8 mouse cellular contexts compared by ENCODE assay signal in the genomic region with DNA sequence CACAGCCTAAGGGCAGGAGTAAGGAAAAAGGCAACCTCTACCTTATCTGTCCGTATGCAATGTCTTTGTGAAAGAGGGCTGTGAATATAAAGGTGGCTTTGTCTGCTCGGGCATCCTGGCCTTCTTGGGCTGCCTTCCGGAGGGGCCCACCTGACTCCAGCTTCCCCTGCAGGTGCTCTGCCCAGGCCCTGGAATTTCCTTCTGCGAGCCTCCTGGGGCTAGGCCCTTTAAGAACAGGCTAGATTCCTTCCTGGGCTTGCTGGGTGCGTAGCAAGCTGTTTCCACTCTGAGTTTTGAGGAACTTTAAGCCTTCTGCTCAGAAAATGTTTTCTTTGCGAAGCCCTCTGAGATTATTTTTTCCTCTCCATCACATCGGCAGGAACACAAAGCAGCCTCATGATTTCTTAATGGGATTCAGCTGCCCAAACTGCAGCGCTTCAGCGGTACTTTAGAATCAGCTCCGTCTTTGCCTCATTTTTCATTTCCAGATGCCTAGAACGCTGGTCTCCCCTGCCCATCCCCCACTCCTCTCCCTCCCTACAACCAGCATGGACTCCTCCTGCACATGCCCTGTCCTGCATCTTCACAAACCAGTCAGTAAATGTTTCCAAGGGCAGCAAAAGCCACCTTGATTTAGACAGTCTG.
DNase-seq lines count a peak whose midpoint lies in the region; ATAC-seq and TF ChIP-seq lines count a peak whose summit lies in the region.

No protein-coding gene starts in this region.

- no peak overlapping the region for H3K4me3 ChIP-seq in kidney, embryonic 14.5 days (ENCODE audit: low read length)
- no peak overlapping the region for H3K4me3 ChIP-seq in kidney, adult 2 months (ENCODE audit: insufficient read depth, low read depth, low read length)
- H3K4me3 ChIP-seq in embryonic facial prominence, embryonic 11.5 days (ENCODE audit: low read depth, low read length) = no peak overlapping the region
- no peak overlapping the region for H3K4me3 ChIP-seq in limb, embryonic 14.5 days (replicated peaks; ENCODE audit: low read length)
- no peak overlapping the region for H3K4me3 ChIP-seq in stomach, embryonic 16.5 days (replicated peaks; ENCODE audit: low read length)

- WGBS in kidney, embryonic 14.5 days = 37% methylated on average over 11 of the region's 11 CpGs
- 49% methylated on average over 11 of the region's 11 CpGs for WGBS in kidney, adult 2 months
- 14% methylated on average over 11 of the region's 11 CpGs for WGBS in embryonic facial prominence, embryonic 11.5 days
- WGBS in limb, embryonic 14.5 days = 10% methylated on average over 11 of the region's 11 CpGs
- 18% methylated on average over 11 of the region's 11 CpGs for WGBS in stomach, embryonic 16.5 days

- H3K9me3 ChIP-seq in kidney, embryonic 14.5 days (ENCODE audit: control insufficient read depth, low read length) = no peaks in the 10 kb centered on the region
- no peaks in the 10 kb centered on the region for H3K9me3 ChIP-seq in embryonic facial prominence, embryonic 11.5 days (replicated peaks; ENCODE audit: control insufficient read depth, low read length)
- no peaks in the 10 kb centered on the region for H3K9me3 ChIP-seq in limb, embryonic 14.5 days (ENCODE audit: control insufficient read depth, low read length)
- no peaks in the 10 kb centered on the region for H3K9me3 ChIP-seq in stomach, embryonic 16.5 days (replicated peaks; ENCODE audit: control insufficient read depth, low read length)

- no peak overlapping the region for H3K4me2 ChIP-seq in kidney, embryonic 14.5 days (replicated peaks; ENCODE audit: low read depth, low read length)
- H3K4me2 ChIP-seq in embryonic facial prominence, embryonic 11.5 days (ENCODE audit: low read depth, low read length) = no peak overlapping the region
- H3K4me2 ChIP-seq in limb, embryonic 14.5 days (replicated peaks; ENCODE audit: low read depth, low read length, severe bottlenecking) = peak overlapping the region; percentile 29
- H3K4me2 ChIP-seq in stomach, embryonic 16.5 days (ENCODE audit: low read depth, low read length) = 0 out of 2 replicates have a peak overlapping the region, but pooled peaks have one; percentile 10

- ATAC-seq in kidney, embryonic 14.5 days (ENCODE audit: low FRiP score, low TSS enrichment) = peak; percentile 55; the same call in 1 of the 2 replicates
- 0 out of 2 replicates have a peak, but pooled peaks have one; percentile 60 for ATAC-seq in embryonic facial prominence, embryonic 11.5 days (replicated peaks; ENCODE audit: insufficient number of reproducible peaks, low FRiP score, low TSS enrichment, low read depth)
- peak; percentile 71 for ATAC-seq in limb, embryonic 14.5 days (ENCODE audit: low FRiP score, low read depth)
- ATAC-seq in stomach, embryonic 16.5 days (ENCODE audit: insufficient read depth, low FRiP score) = peak; percentile 66; the same call in 1 of the 2 replicates

- no peaks in the 10 kb centered on the region for H3K27me3 ChIP-seq in kidney, embryonic 14.5 days (ENCODE audit: control insufficient read depth, insufficient read depth, low read length)
- no peaks in the 10 kb centered on the region for H3K27me3 ChIP-seq in kidney, adult 2 months (replicated peaks; ENCODE audit: control insufficient read depth, insufficient read depth, low read length)
- H3K27me3 ChIP-seq in embryonic facial prominence, embryonic 11.5 days (ENCODE audit: control insufficient read depth, insufficient read depth, low read length) = no peaks in the 10 kb centered on the region
- H3K27me3 ChIP-seq in limb, embryonic 14.5 days (ENCODE audit: control insufficient read depth, insufficient read depth, low read length) = no peaks in the 10 kb centered on the region
- H3K27me3 ChIP-seq in stomach, embryonic 16.5 days (ENCODE audit: control insufficient read depth, insufficient read depth, low read length) = no peaks in the 10 kb centered on the region

- DNase-seq in kidney, adult 2 months = no peak
- peak; percentile 90 for DNase-seq in embryonic facial prominence, embryonic 11.5 days (ENCODE audit: low spot score)
- DNase-seq in heart, postnatal 10 days = peak; percentile 26 to 51
- DNase-seq in limb, embryonic 14.5 days (ENCODE audit: low spot score) = peak; percentile 68
- DNase-seq in ovary, postnatal 14 days (ENCODE audit: low spot score) = no peak
- DNase-seq in lung, postnatal 25 days (ENCODE audit: low spot score) = no peak

- intact Hi-C loops in heart, postnatal 10 days (cut with DNase I) = no loop called here

- H3K27ac ChIP-seq in kidney, embryonic 14.5 days (ENCODE audit: low read depth, low read length) = peak overlapping the region; percentile 0; the same call in 1 of the 2 replicates
- no peak overlapping the region for H3K27ac ChIP-seq in kidney, adult 2 months (ENCODE audit: insufficient read depth, low read depth, low read length)
- peak overlapping the region; percentile 86 for H3K27ac ChIP-seq in embryonic facial prominence, embryonic 11.5 days (replicated peaks; ENCODE audit: low read depth, low read length)
- peak overlapping the region; percentile 84 for H3K27ac ChIP-seq in limb, embryonic 14.5 days (replicated peaks; ENCODE audit: low read depth, low read length)
- H3K27ac ChIP-seq in stomach, embryonic 16.5 days (ENCODE audit: low read length) = peak overlapping the region; percentile 56

- no peaks in the 10 kb centered on the region for H3K36me3 ChIP-seq in kidney, embryonic 14.5 days (ENCODE audit: control insufficient read depth, insufficient read depth, low read length)
- no peaks in the 10 kb centered on the region for H3K36me3 ChIP-seq in kidney, adult 2 months (ENCODE audit: control insufficient read depth, insufficient read depth, low read length)
- H3K36me3 ChIP-seq in embryonic facial prominence, embryonic 11.5 days (replicated peaks; ENCODE audit: control insufficient read depth, insufficient read depth, low read depth, low read length) = no peaks in the 10 kb centered on the region
- H3K36me3 ChIP-seq in limb, embryonic 14.5 days (ENCODE audit: control insufficient read depth, insufficient read depth, low read length) = no peaks in the 10 kb centered on the region
- H3K36me3 ChIP-seq in stomach, embryonic 16.5 days (ENCODE audit: control insufficient read depth, insufficient read depth, low read length) = no peaks in the 10 kb centered on the region

- peaks cover 3% of the 10 kb centered on the region; the same call in 1 of the 2 replicates for H3K4me1 ChIP-seq in kidney, embryonic 14.5 days (ENCODE audit: control insufficient read depth, insufficient read depth, low read length)
- no peaks in the 10 kb centered on the region for H3K4me1 ChIP-seq in kidney, adult 2 months (ENCODE audit: control insufficient read depth, insufficient read depth, low read length)
- peaks cover 4% of the 10 kb centered on the region for H3K4me1 ChIP-seq in embryonic facial prominence, embryonic 11.5 days (ENCODE audit: control insufficient read depth, insufficient read depth, low read length)
- H3K4me1 ChIP-seq in limb, embryonic 14.5 days (ENCODE audit: control insufficient read depth, insufficient read depth, low read length) = peaks cover 26% of the 10 kb centered on the region
- peaks cover 11% of the 10 kb centered on the region for H3K4me1 ChIP-seq in stomach, embryonic 16.5 days (ENCODE audit: control insufficient read depth, insufficient read depth, low read length)

- no peak overlapping the region for H3K9ac ChIP-seq in kidney, embryonic 14.5 days (ENCODE audit: low read depth, low read length)
- H3K9ac ChIP-seq in embryonic facial prominence, embryonic 11.5 days (replicated peaks; ENCODE audit: low read length) = 0 out of 2 replicates have a peak overlapping the region, but pooled peaks have one; percentile 19
- H3K9ac ChIP-seq in limb, embryonic 14.5 days (ENCODE audit: low read depth, low read length, severe bottlenecking) = peak overlapping the region; percentile 25; the same call in 1 of the 2 replicates
- H3K9ac ChIP-seq in stomach, embryonic 16.5 days (ENCODE audit: low read length) = 0 out of 2 replicates have a peak overlapping the region, but pooled peaks have one; percentile 22

- no peak for TF ChIP-seq POLR2A in kidney, adult 2 months (IDR thresholded peaks at IDR 0.05; ENCODE audit: low read depth, low read length)
- no peak for TF ChIP-seq POLR2A in limb, embryonic 14.5 days (IDR thresholded peaks at IDR 0.05; ENCODE audit: borderline replicate concordance, extremely low read depth, insufficient read depth, insufficient read length)

- TF ChIP-seq CTCF in kidney, adult 2 months (conservative IDR thresholded peaks at IDR 0.05; ENCODE audit: insufficient read depth, insufficient read length, low read depth, low read length) = no peak

Comparison
In these comparisons a context has a peak if more than half of its experiments do, and no peak if none do; other contexts are left out.
1. H3K4me2 ChIP-seq: peak in limb, embryonic 14.5 days (single experiment) and stomach, embryonic 16.5 days (single experiment); none in kidney, embryonic 14.5 days (single experiment) and embryonic facial prominence, embryonic 11.5 days (single experiment).
2. DNase-seq: peak in embryonic facial prominence, embryonic 11.5 days (single experiment), heart, postnatal 10 days (2 of 2) and limb, embryonic 14.5 days (single experiment); none in kidney, adult 2 months (single experiment), ovary, postnatal 14 days (single experiment) and lung, postnatal 25 days (single experiment).
3. Peak in every context shown above with its lines, with median percentiles within 50 percentile points of each other: ATAC-seq.